8 mouse cellular contexts compared by ENCODE assay signal in the genomic region with DNA sequence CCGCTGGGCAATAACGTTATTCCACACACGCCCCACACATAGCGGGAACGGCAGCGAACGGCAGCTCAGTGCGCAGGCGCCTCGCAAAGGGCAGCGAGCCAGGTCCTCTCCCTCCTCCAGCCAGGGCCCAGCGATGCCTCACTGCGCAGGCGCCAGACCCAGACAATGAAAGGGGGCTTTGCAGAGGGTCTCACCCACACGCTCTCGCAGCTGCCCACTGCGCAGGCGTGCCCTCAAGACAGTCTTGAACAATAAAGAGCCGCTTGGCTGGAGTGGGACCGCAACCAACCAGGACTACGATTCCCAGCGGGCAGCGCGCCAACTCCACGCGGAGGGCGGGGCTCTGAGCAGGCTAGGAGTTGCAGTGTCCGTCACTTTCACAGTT. TPM values are rescaled to one million over a fixed set of nuclear protein-coding genes. Genes with fewer than 3 reads are reported as not detected.
DNase-seq lines count a peak whose midpoint lies in the region; ATAC-seq and TF ChIP-seq lines count a peak whose summit lies in the region.

A gene (minus strand): TSS at position 32 of the 385 bp plus-strand sequence.

- H3K4me2 ChIP-seq in kidney, embryonic 14.5 days (replicated peaks; ENCODE audit: low read depth, low read length): peak within 1 kb of the TSS; percentile 67
- peak within 1 kb of the TSS; percentile 72 for H3K4me2 ChIP-seq in limb, embryonic 14.5 days (replicated peaks; ENCODE audit: low read depth, low read length, severe bottlenecking)
- H3K4me2 ChIP-seq in midbrain, embryonic 16.5 days (ENCODE audit: low read length): peak within 1 kb of the TSS; percentile 71

- peak within 1 kb of the TSS; percentile 89 for H3K9ac ChIP-seq in kidney, embryonic 14.5 days (ENCODE audit: low read depth, low read length)
- peak within 1 kb of the TSS; percentile 96 for H3K9ac ChIP-seq in limb, embryonic 14.5 days (ENCODE audit: low read depth, low read length, severe bottlenecking)
- peak within 1 kb of the TSS; percentile 99 for H3K9ac ChIP-seq in midbrain, embryonic 16.5 days (ENCODE audit: low read depth, low read length)

- H3K36me3 ChIP-seq in C2C12 (ENCODE audit: control insufficient read depth, insufficient read depth): no peaks in the 10 kb centered on the region
- H3K36me3 ChIP-seq in heart, embryonic 10.5 days: no peaks in the 10 kb centered on the region
- H3K36me3 ChIP-seq in kidney, embryonic 14.5 days (ENCODE audit: control insufficient read depth, insufficient read depth, low read length): no peaks in the 10 kb centered on the region
- H3K36me3 ChIP-seq in limb, embryonic 14.5 days (ENCODE audit: control insufficient read depth, insufficient read depth, low read length): no peaks in the 10 kb centered on the region
- no peaks in the 10 kb centered on the region for H3K36me3 ChIP-seq in midbrain, embryonic 16.5 days (ENCODE audit: control insufficient read depth, insufficient read depth, low read length)

- TF ChIP-seq CTCF in C2C12 (IDR thresholded peaks at IDR 0.05; ENCODE audit: control insufficient read depth, insufficient read depth, insufficient read length): no peak
- no peak for TF ChIP-seq CTCF in embryonic fibroblast, embryonic 13.5 days (IDR thresholded peaks at IDR 0.05; ENCODE audit: borderline replicate concordance, insufficient read depth, low read length)

- H3K9me3 ChIP-seq in heart, embryonic 10.5 days: no peaks in the 10 kb centered on the region
- no peaks in the 10 kb centered on the region for H3K9me3 ChIP-seq in kidney, embryonic 14.5 days (ENCODE audit: control insufficient read depth, low read length)
- H3K9me3 ChIP-seq in limb, embryonic 14.5 days (ENCODE audit: control insufficient read depth, low read length): no peaks in the 10 kb centered on the region
- H3K9me3 ChIP-seq in midbrain, embryonic 16.5 days (replicated peaks; ENCODE audit: control insufficient read depth, low read length, poor library complexity, severe bottlenecking): no peaks in the 10 kb centered on the region

- peaks cover 13% of the 10 kb centered on the region for H3K4me1 ChIP-seq in embryonic fibroblast, embryonic 13.5 days (ENCODE audit: control insufficient read depth, insufficient read depth, low read length)
- H3K4me1 ChIP-seq in heart, embryonic 10.5 days: peaks cover 12% of the 10 kb centered on the region
- H3K4me1 ChIP-seq in kidney, embryonic 14.5 days (ENCODE audit: control insufficient read depth, insufficient read depth, low read length): peaks cover 3% of the 10 kb centered on the region; the same call in 1 of the 2 replicates
- peaks cover 22% of the 10 kb centered on the region for H3K4me1 ChIP-seq in limb, embryonic 14.5 days (ENCODE audit: control insufficient read depth, insufficient read depth, low read length)
- H3K4me1 ChIP-seq in midbrain, embryonic 16.5 days (ENCODE audit: control insufficient read depth, insufficient read depth, low read length): peaks cover 25% of the 10 kb centered on the region

- H3K27me3 ChIP-seq in C2C12 (ENCODE audit: control insufficient read depth, insufficient read depth, insufficient read length): no peaks in the 10 kb centered on the region
- H3K27me3 ChIP-seq in heart, embryonic 10.5 days (ENCODE audit: insufficient read depth, poor library complexity, severe bottlenecking): no peaks in the 10 kb centered on the region
- H3K27me3 ChIP-seq in kidney, embryonic 14.5 days (ENCODE audit: control insufficient read depth, insufficient read depth, low read length): no peaks in the 10 kb centered on the region
- no peaks in the 10 kb centered on the region for H3K27me3 ChIP-seq in limb, embryonic 14.5 days (ENCODE audit: control insufficient read depth, insufficient read depth, low read length)
- no peaks in the 10 kb centered on the region for H3K27me3 ChIP-seq in midbrain, embryonic 16.5 days (ENCODE audit: control insufficient read depth, insufficient read depth, low read depth, low read length)

- peak; percentile 88 for TF ChIP-seq POLR2A in embryonic fibroblast, embryonic 13.5 days (IDR thresholded peaks at IDR 0.05; ENCODE audit: low read depth, low read length)
- peak; percentile 60; the same call in 1 of the 2 replicates for TF ChIP-seq POLR2A in limb, embryonic 14.5 days (IDR thresholded peaks at IDR 0.05; ENCODE audit: borderline replicate concordance, extremely low read depth, insufficient read depth, insufficient read length)

- peak; percentile 96 for ATAC-seq in kidney, embryonic 14.5 days (ENCODE audit: low FRiP score, low TSS enrichment)
- ATAC-seq in limb, embryonic 14.5 days (ENCODE audit: low FRiP score, low read depth): peak; percentile 91
- ATAC-seq in midbrain, embryonic 16.5 days: peak; percentile 97

- peak within 1 kb of the TSS; percentile 77 for H3ac ChIP-seq in C2C12 (ENCODE audit: control insufficient read depth, insufficient read length, low read depth)

- peak within 1 kb of the TSS; percentile 63 for H3K4me3 ChIP-seq in C2C12 (ENCODE audit: insufficient read depth, poor library complexity, severe bottlenecking)
- peak within 1 kb of the TSS; percentile 95 for H3K4me3 ChIP-seq in embryonic fibroblast, embryonic 13.5 days (ENCODE audit: insufficient read depth, low read length)
- H3K4me3 ChIP-seq in heart, embryonic 10.5 days: peak within 1 kb of the TSS; percentile 95
- peak within 1 kb of the TSS; percentile 90 for H3K4me3 ChIP-seq in kidney, embryonic 14.5 days (ENCODE audit: low read length)
- peak within 1 kb of the TSS; percentile 84 for H3K4me3 ChIP-seq in limb, embryonic 14.5 days (replicated peaks; ENCODE audit: low read length)
- H3K4me3 ChIP-seq in midbrain, embryonic 16.5 days (ENCODE audit: low read depth, low read length): peak within 1 kb of the TSS; percentile 91

- peak within 1 kb of the TSS; percentile 94 for H3K27ac ChIP-seq in embryonic fibroblast, embryonic 13.5 days (ENCODE audit: insufficient read depth, low read length)
- H3K27ac ChIP-seq in heart, embryonic 10.5 days: peak within 1 kb of the TSS; percentile 98
- peak within 1 kb of the TSS; percentile 96 for H3K27ac ChIP-seq in kidney, embryonic 14.5 days (ENCODE audit: low read depth, low read length)
- peak within 1 kb of the TSS; percentile 97 for H3K27ac ChIP-seq in limb, embryonic 14.5 days (replicated peaks; ENCODE audit: low read depth, low read length)
- peak within 1 kb of the TSS; percentile 99 for H3K27ac ChIP-seq in midbrain, embryonic 16.5 days (ENCODE audit: low read length)

- DNase-seq in brain, adult 2 months (ENCODE audit: low read depth, low spot score): peak; percentile 96
- DNase-seq in heart, embryonic 10.5 days (ENCODE audit: low spot score): peak; percentile 99
- peak; percentile 97 for DNase-seq in limb, embryonic 14.5 days (ENCODE audit: low spot score)
- DNase-seq in spleen, postnatal 10 days (ENCODE audit: low spot score in 2 of 2): peak; percentile 94 to 95

- whole genome bisulfite sequencing in heart, embryonic 10.5 days: under 1% methylated on average over 28 of the region's 28 CpGs
- WGBS in kidney, embryonic 14.5 days: under 1% methylated on average over 28 of the region's 28 CpGs
- WGBS in limb, embryonic 14.5 days: 0% methylated on average over 25 of the region's 28 CpGs
- WGBS in midbrain, embryonic 16.5 days: 0% methylated on average over 27 of the region's 28 CpGs

- H3K79me2 ChIP-seq in C2C12 (ENCODE audit: control insufficient read depth, insufficient read depth): peaks cover 87% of the 10 kb centered on the region

- peaks cover 62% of the 10 kb centered on the region for H3K79me3 ChIP-seq in C2C12 (ENCODE audit: low read depth)

TF ChIP-seq in C2C12, 6 proteins besides CTCF, POLR2A, EP300 and RAD21:
- TF ChIP-seq MYOD1 (IDR thresholded peaks at IDR 0.05; ENCODE audit: control insufficient read depth, insufficient read length, low read depth): no peak
- TF ChIP-seq MAX (IDR thresholded peaks at IDR 0.05): no peak
- TF ChIP-seq CEBPB (IDR thresholded peaks at IDR 0.05; ENCODE audit: low read depth): no peak
- no peak for TF ChIP-seq FOSL1 (IDR thresholded peaks at IDR 0.05; ENCODE audit: insufficient read depth, low read length, poor library complexity, severe bottlenecking)
- no peak for TF ChIP-seq USF1 (IDR thresholded peaks at IDR 0.05; ENCODE audit: low read depth)
- TF ChIP-seq MYOG (IDR thresholded peaks at IDR 0.05; ENCODE audit: control insufficient read depth, extremely low read depth, insufficient read length): no peak

RNA-seq across cellular contexts. Expression of the gene that starts here (rescaled TPM):
- 15.1 TPM for polyA plus RNA-seq in C2C12 (2012; fragmentation: generic; extraction: Trizol)
- 117 and 137 TPM in 2 replicates for polyA plus RNA-seq in embryonic fibroblast, embryonic 13.5 days (2011; ENCODE audit: insufficient read length, low read depth, missing spikeins)
- 24.6 and 25.1 TPM in 2 replicates for polyA plus RNA-seq in heart, embryonic 10.5 days (2016; fragmentation: Nextera tagmentation; extraction: Ambion mirVana)
- 18.8 and 32.2 TPM in 2 replicates for polyA plus RNA-seq in kidney, embryonic 14.5 days (2014; fragmentation: Nextera tagmentation; extraction: Ambion mirVana)
- polyA plus RNA-seq in limb, embryonic 14.5 days (2012; rRNA removed): 42.3 and 44.7 TPM in 2 replicates
- 32.8 and 33.5 TPM in 2 replicates for polyA plus RNA-seq in limb, embryonic 14.5 days (2014; fragmentation: Nextera tagmentation; extraction: Ambion mirVana)
- 117 and 133 TPM in 2 replicates for polyA plus RNA-seq in midbrain, embryonic 16.5 days (2015; fragmentation: Nextera tagmentation; extraction: Ambion mirVana)

Comparison
In these comparisons a context has a peak if more than half of its experiments do, and no peak if none do; other contexts are left out.
1. Peak in every context shown above with its lines: DNase-seq, ATAC-seq, H3K4me3 ChIP-seq and H3K27ac ChIP-seq.